Mouse (Mus musculus) heart, embryonic 10.5 days (tissue): ENCODE data around the gene Svs1. TPM values are rescaled to one million over a fixed set of nuclear protein-coding genes. Genes with fewer than 3 reads are reported as not detected.

Source experiments
- DNase-seq: peaks from one replicate; pipeline ENCODE4 v3.0.0-alpha.2; 2017; ENCODE audit warnings: low spot score
- H3K27ac ChIP-seq: fragments of 300-500 bp; sonication (generic); 2 replicates; pipeline ENCODE4 v1.5.1; 2016; ENCODE audit warnings: mild to moderate bottlenecking
- H3K27me3 ChIP-seq: fragments of 300-500 bp; sonication (generic); 2 replicates; pipeline ENCODE4 v1.6.1; 2016; ENCODE audit warnings: mild to moderate bottlenecking; ENCODE audit not compliant: poor library complexity, insufficient read depth, severe bottlenecking
- H3K36me3 ChIP-seq: fragments of 300-500 bp; sonication (generic); 2 replicates; pipeline ENCODE4 v1.6.1; 2016; ENCODE audit warnings: mild to moderate bottlenecking, moderate library complexity
- H3K4me1 ChIP-seq: fragments of 300-500 bp; sonication (generic); 2 replicates; pipeline ENCODE4 v1.6.1; 2016; ENCODE audit warnings: mild to moderate bottlenecking
- H3K4me3 ChIP-seq: fragments of 300-500 bp; sonication (generic); 2 replicates; pipeline ENCODE4 v1.5.1; 2016; ENCODE audit warnings: mild to moderate bottlenecking, moderate library complexity
- H3K9me3 ChIP-seq: fragments of 300-500 bp; sonication (generic); 2 replicates; pipeline ENCODE4 v1.6.1; 2016; ENCODE audit warnings: mild to moderate bottlenecking, moderate library complexity
- WGBS: fragments of 180-500 bp; shearing (Covaris S2); methylation state at CpG from one replicate; pipeline ENCODE4 v1.1.7; 2016; 5-methylcytosine and 5-hydroxymethylcytosine counted together
- polyA plus RNA-seq: library from polyadenylated mRNA; unstranded; fragments of >200 nt; fragmentation: Nextera tagmentation; extraction: Ambion mirVana; gene quantifications from 2 replicates; pipeline ENCODE4 v1.2.1, GENCODE M21; 2016

Svs1 gene
- polyA plus RNA-seq, 1 experiment from 2014 or later: not detected

GRCm38 (mm10) chr6:48982305-48982704 lies 4.4 kb upstream of the Svs1 start:
- H3K4me3 ChIP-seq: no peak overlapping the region
- WGBS: 71% methylated on average over 3 of the region's 3 CpGs
- no peaks in the 10 kb centered on the region for H3K9me3 ChIP-seq
- H3K27me3 ChIP-seq: peaks cover 7% of the 10 kb centered on the region; the same call in 1 of the 2 replicates
- DNase-seq: no peak
- no peaks in the 10 kb centered on the region for H3K4me1 ChIP-seq
- H3K27ac ChIP-seq: no peak overlapping the region
- H3K36me3 ChIP-seq: no peaks in the 10 kb centered on the region

GRCm38 (mm10) chr6:48989971-48990370 lies 3.3 kb downstream of the Svs1 start:
- no peaks in the 10 kb centered on the region for H3K36me3 ChIP-seq
- DNase-seq: no peak
- WGBS: 83% methylated on average over 5 of the region's 5 CpGs

GRCm38 (mm10) chr6:48991991-48992390 lies 5.3 kb downstream of the Svs1 start:
- no peak for DNase-seq
- no peaks in the 10 kb centered on the region for H3K36me3 ChIP-seq
- no peak overlapping the region for H3K27ac ChIP-seq
- no peak overlapping the region for H3K4me3 ChIP-seq
- WGBS: 80% methylated on average over 4 of the region's 4 CpGs
- no peaks in the 10 kb centered on the region for H3K27me3 ChIP-seq
- no peaks in the 10 kb centered on the region for H3K4me1 ChIP-seq
- no peaks in the 10 kb centered on the region for H3K9me3 ChIP-seq

More at GRCm38 (mm10) chr6:48989971-48990370, 3.3 kb downstream of the Svs1 start:
- Histone ChIP-seq H3K4me1 (no peaks in the 10 kb centered on the region), H3K27me3 (no peaks in the 10 kb centered on the region), H3K27ac (no peak overlapping the region), H3K4me3 (no peak overlapping the region), H3K9me3 (no peaks in the 10 kb centered on the region)

GRCm38 (mm10) chr6:48998186-48998585 lies 11.5 kb downstream of the Svs1 start:
- Histone ChIP-seq H3K4me3 (no peak overlapping the region), H3K4me1 (0 out of 2 replicates have a peak, but pooled peaks cover 4% of the 10 kb centered on the region), H3K9me3 (no peaks in the 10 kb centered on the region), H3K36me3 (no peaks in the 10 kb centered on the region), H3K27me3 (no peaks in the 10 kb centered on the region), H3K27ac (no peak overlapping the region)
- 61% methylated on average over 6 of the region's 6 CpGs for WGBS
- no peak for DNase-seq

GRCm38 (mm10) chr6:48998796-48999195 lies 12.1 kb downstream of the Svs1 start:
- DNase-seq: no peak
- Histone ChIP-seq H3K9me3 (no peaks in the 10 kb centered on the region), H3K36me3 (no peaks in the 10 kb centered on the region), H3K27me3 (no peaks in the 10 kb centered on the region), H3K4me1 (0 out of 2 replicates have a peak, but pooled peaks cover 4% of the 10 kb centered on the region), H3K4me3 (no peak overlapping the region), H3K27ac (no peak overlapping the region)
- WGBS: 77% methylated on average over 4 of the region's 4 CpGs

GRCm38 (mm10) chr6:49003381-49003780 lies 16.7 kb downstream of the Svs1 start:
- WGBS: 37% methylated on average over 4 of the region's 4 CpGs
- H3K27ac ChIP-seq: no peak overlapping the region
- H3K9me3 ChIP-seq: no peaks in the 10 kb centered on the region
- no peaks in the 10 kb centered on the region for H3K36me3 ChIP-seq
- no peak overlapping the region for H3K4me3 ChIP-seq
- H3K27me3 ChIP-seq: no peaks in the 10 kb centered on the region
- DNase-seq: no peak
- peaks cover 4% of the 10 kb centered on the region; the same call in 1 of the 2 replicates for H3K4me1 ChIP-seq

- Histone ChIP-seq H3K36me3 (no peaks in the 10 kb centered on the region), H3K27me3 (no peaks in the 10 kb centered on the region), H3K4me3 (peak overlapping the region; percentile 51), H3K9me3 (no peaks in the 10 kb centered on the region), H3K27ac (no peak overlapping the region), H3K4me1 (peaks cover 7% of the 10 kb centered on the region; the same call in 1 of the 2 replicates)
- WGBS: 1% methylated on average over 9 of the region's 9 CpGs
- DNase-seq: peak; percentile 84
Observed at GRCm38 (mm10) chr6:49007981-49008380, 21.3 kb downstream of the Svs1 start.

GRCm38 (mm10) chr6:49008420-49009160 lies 21.9 kb downstream of the Svs1 start:
- Histone ChIP-seq H3K27me3 (no peaks in the 10 kb centered on the region), H3K4me3 (peak overlapping the region; percentile 51), H3K36me3 (no peaks in the 10 kb centered on the region), H3K27ac (no peak overlapping the region), H3K9me3 (no peaks in the 10 kb centered on the region), H3K4me1 (peaks cover 7% of the 10 kb centered on the region; the same call in 1 of the 2 replicates)
- WGBS: 19% methylated on average over 13 of the region's 13 CpGs
- DNase-seq: no peak

GRCm38 (mm10) chr6:49009161-49009555 lies 22.5 kb downstream of the Svs1 start:
- no peaks in the 10 kb centered on the region for H3K9me3 ChIP-seq
- no peak overlapping the region for H3K27ac ChIP-seq
- no peaks in the 10 kb centered on the region for H3K36me3 ChIP-seq
- 28% methylated on average over 7 of the region's 7 CpGs for WGBS
- H3K4me1 ChIP-seq: peaks cover 7% of the 10 kb centered on the region; the same call in 1 of the 2 replicates
- DNase-seq: no peak
- no peaks in the 10 kb centered on the region for H3K27me3 ChIP-seq
- peak overlapping the region; percentile 51; the same call in 1 of the 2 replicates for H3K4me3 ChIP-seq

- DNase-seq: no peak
- WGBS: 80% methylated on average over 1 of the region's 1 CpGs
- Histone ChIP-seq H3K4me1 (peaks cover 7% of the 10 kb centered on the region; the same call in 1 of the 2 replicates), H3K9me3 (no peaks in the 10 kb centered on the region), H3K27ac (no peak overlapping the region), H3K27me3 (no peaks in the 10 kb centered on the region), H3K4me3 (no peak overlapping the region), H3K36me3 (no peaks in the 10 kb centered on the region)
Observed at GRCm38 (mm10) chr6:49009665-49010064, 23.0 kb downstream of the Svs1 start.

GRCm38 (mm10) chr6:49011191-49011590 lies 24.5 kb downstream of the Svs1 start:
- 75% methylated on average over 5 of the region's 5 CpGs for WGBS

GRCm38 (mm10) chr6:49013023-49013422 lies 26.4 kb downstream of the Svs1 start:
- WGBS: 64% methylated on average over 4 of the region's 4 CpGs
- no peak overlapping the region for H3K27ac ChIP-seq
- no peaks in the 10 kb centered on the region for H3K36me3 ChIP-seq
- no peak for DNase-seq
- H3K27me3 ChIP-seq: no peaks in the 10 kb centered on the region
- no peak overlapping the region for H3K4me3 ChIP-seq
- H3K4me1 ChIP-seq: peaks cover 7% of the 10 kb centered on the region; the same call in 1 of the 2 replicates
- H3K9me3 ChIP-seq: no peaks in the 10 kb centered on the region

More at GRCm38 (mm10) chr6:49011191-49011590, 24.5 kb downstream of the Svs1 start:
- H3K27me3 ChIP-seq: no peaks in the 10 kb centered on the region
- H3K9me3 ChIP-seq: no peaks in the 10 kb centered on the region
- DNase-seq: no peak
- no peak overlapping the region for H3K27ac ChIP-seq
- H3K4me3 ChIP-seq: no peak overlapping the region
- no peaks in the 10 kb centered on the region for H3K36me3 ChIP-seq
- H3K4me1 ChIP-seq: peaks cover 7% of the 10 kb centered on the region; the same call in 1 of the 2 replicates

- no peak overlapping the region for H3K4me3 ChIP-seq
- DNase-seq: no peak
- H3K9me3 ChIP-seq: no peaks in the 10 kb centered on the region
- peaks cover 3% of the 10 kb centered on the region; the same call in 1 of the 2 replicates for H3K4me1 ChIP-seq
- H3K27me3 ChIP-seq: no peaks in the 10 kb centered on the region
- H3K27ac ChIP-seq: no peak overlapping the region
- WGBS: 76% methylated on average over 3 of the region's 3 CpGs
- H3K36me3 ChIP-seq: no peaks in the 10 kb centered on the region
Observed at GRCm38 (mm10) chr6:49013458-49013857, 26.8 kb downstream of the Svs1 start.
